Mouse (Mus musculus) E14TG2a.4 (cell line): ENCODE results near the gene Dgkg.

Experiments used
- CTCF ChIP-seq: conservative IDR thresholded peaks from 2 replicates; pipeline ENCODE4 v1.5.1; 2014; ENCODE audit warnings: low read length
- NANOG ChIP-seq: IDR thresholded peaks from 2 replicates; pipeline ENCODE4 v1.6.1; 2014; ENCODE audit warnings: borderline replicate concordance, low read length, mixed read lengths
- POU5F1 ChIP-seq: IDR thresholded peaks from 2 replicates; pipeline ENCODE4 v1.6.1; 2014; ENCODE audit warnings: low read length, borderline replicate concordance

DNA sequence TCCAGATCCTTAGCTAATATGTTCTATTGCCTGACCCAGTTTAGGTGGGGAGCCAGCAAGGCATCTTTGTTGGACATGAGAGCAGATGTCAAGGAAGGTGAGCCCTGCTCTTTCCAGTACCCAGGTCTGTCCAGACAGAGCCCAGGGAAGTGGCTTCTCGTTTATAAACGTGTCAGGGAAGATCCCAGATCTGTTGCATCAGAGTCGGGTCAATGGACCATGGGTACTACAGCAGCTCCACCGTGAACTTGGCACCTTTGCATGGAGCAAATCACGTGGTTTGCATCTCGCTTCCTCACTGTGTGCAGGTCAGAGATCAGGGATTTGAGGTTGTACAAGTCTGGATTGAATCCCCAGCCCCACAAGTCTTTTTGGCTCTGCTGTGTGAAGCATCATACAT lies 58.3 kb downstream of the Dgkg start:
- TF ChIP-seq CTCF (no peak), NANOG (no peak), POU5F1 (no peak)
